Mouse (Mus musculus): Measurements from ENCODE around the gene Cbfb.

- TF ChIP-seq CTCF (IDR thresholded peaks at IDR 0.05; ENCODE audit: borderline replicate concordance, extremely low read depth, insufficient read depth, insufficient read length), result no peak
- no peak for TF ChIP-seq POLR2A (IDR thresholded peaks at IDR 0.05; ENCODE audit: borderline replicate concordance, extremely low read depth, insufficient read depth, insufficient read length, poor library complexity, severe bottlenecking)
Measured at GRCm38 (mm10) chr8:105170381-105171115, at the start of gene Cbfb.
